Mouse (Mus musculus) megakaryocyte-erythroid progenitor cell, adult 5 weeks (primary cell): ENCODE results near the gene Gnl3. TPM values are rescaled to one million over a fixed set of nuclear protein-coding genes. Genes with fewer than 3 reads are reported as not detected.

ENCODE experiments used
- polyA plus RNA-seq: library from polyadenylated mRNA; stranded (reverse); fragments of >175 nt; gene quantifications from 2 replicates; pipeline ENCODE4 v1.2.3, GENCODE M21; 2012

Gene Gnl3
- 25.0 and 35.7 TPM in 2 replicates for polyA plus RNA-seq

GRCm38 (mm10) chr14:31018860-31019291 is at the start of gene Gnl3, which contains the start of gene Pbrm1:
TSS of gene Gnl3 (minus strand) at chr14:31019152.
TSS of gene Pbrm1 (plus strand) at chr14:31019138.

GRCm38 (mm10) chr14:31001307-31002205 is 17.4 kb downstream of the Gnl3 start, which contains the start of the genes Glt8d1 and Spcs1:
TSS of gene Glt8d1 (plus strand) at chr14:31001400.
TSS of gene Spcs1 (minus strand) at chr14:31001672.

Other genes with a start within 250 kb of the Gnl3 start
- gene Tmem110, start 193.6 kb downstream of the Gnl3 start, polyA plus RNA-seq, result 24.1 and 25.4 TPM in 2 replicates
- gene Mustn1, start 140.0 kb downstream of the Gnl3 start, polyA plus RNA-seq, result 0.40 and 0.62 TPM in 2 replicates
- gene Itih4, start 132.7 kb downstream of the Gnl3 start, polyA plus RNA-seq, result not detected in 2 replicates
- not detected in 2 replicates for gene Itih3, start 95.4 kb downstream of the Gnl3 start, polyA plus RNA-seq
- not detected in 2 replicates for gene Itih1, start 75.9 kb downstream of the Gnl3 start, polyA plus RNA-seq
- 3.4 and 3.9 TPM in 2 replicates for gene Nek4, start 67.8 kb downstream of the Gnl3 start, polyA plus RNA-seq
- gene Glt8d1, start 17.8 kb downstream of the Gnl3 start, polyA plus RNA-seq, result 5.6 and 6.6 TPM in 2 replicates
- gene Spcs1, start 17.5 kb downstream of the Gnl3 start, polyA plus RNA-seq, result 21.1 and 23.1 TPM in 2 replicates
- gene Pbrm1, start within 50 bp of the Gnl3 start, polyA plus RNA-seq, result 8.0 and 8.9 TPM in 2 replicates
- 56.0 TPM in 2 replicates for gene Smim4, start 109.8 kb upstream of the Gnl3 start, polyA plus RNA-seq
- 154 and 193 TPM in 2 replicates for gene Nt5dc2, start 111.9 kb upstream of the Gnl3 start, polyA plus RNA-seq
- 0.70 and 0.91 TPM in 2 replicates for gene Stab1, start 149.5 kb upstream of the Gnl3 start, polyA plus RNA-seq
- 0.22 and 1.1 TPM in 2 replicates for gene Tnnc1, start 189.2 kb upstream of the Gnl3 start, polyA plus RNA-seq
- 224 and 288 TPM in 2 replicates for gene Nisch, start 197.8 kb upstream of the Gnl3 start, polyA plus RNA-seq
- 0.11 and 0.21 TPM in 2 replicates for gene Sema3g, start 198.7 kb upstream of the Gnl3 start, polyA plus RNA-seq
- gene Phf7, start 232.2 kb upstream of the Gnl3 start, polyA plus RNA-seq, result 4.1 and 4.2 TPM in 2 replicates
- 100 and 129 TPM in 2 replicates for gene Bap1, start 232.3 kb upstream of the Gnl3 start, polyA plus RNA-seq